11 mouse cellular contexts compared by ENCODE assay signal in genomic region chrX:37167085-37167484, GRCm38 (mm10). TPM values are rescaled to one million over a fixed set of nuclear protein-coding genes. Genes with fewer than 3 reads are reported as not detected.
DNase-seq lines count a peak whose midpoint lies in the region; ATAC-seq and TF ChIP-seq lines count a peak whose summit lies in the region.
"Had no signal": no experiment of that assay in that cellular context is flagged by ENCODE, and none has a peak within 500 bp of the region (broad histone marks: within the 10 kb centered on the region; RNA-seq: fewer than 3 reads in every experiment).

No protein-coding gene starts in this region.

- no peak for TF ChIP-seq POLR2A in spleen, adult 2 months (IDR thresholded peaks at IDR 0.05; ENCODE audit: low read depth, low read length)

- no peaks in the 10 kb centered on the region for H3K4me1 ChIP-seq in heart, postnatal 0 days (ENCODE audit: control insufficient read depth, insufficient read depth)
- H3K4me1 ChIP-seq in heart, embryonic 12.5 days (replicated peaks) = no peaks in the 10 kb centered on the region
- H3K4me1 ChIP-seq in embryonic facial prominence, embryonic 10.5 days = no peaks in the 10 kb centered on the region
- no peaks in the 10 kb centered on the region for H3K4me1 ChIP-seq in spleen, adult 2 months (ENCODE audit: control insufficient read depth, insufficient read depth, insufficient read length)
- no peaks in the 10 kb centered on the region for H3K4me1 ChIP-seq in forebrain, embryonic 15.5 days
- H3K4me1 ChIP-seq: embryonic facial prominence, embryonic 12.5 days; liver, embryonic 15.5 days had no signal

- CTCF ChIA-PET in Patski (lab: Charles Lee) = interaction anchor here (0.8 to 1.8 kb wide), 2 partner anchors 12 to 22 kb away, joined by 3 to 4 read pairs; no protein-coding TSS in a partner anchor

- intact Hi-C loops in left cerebral cortex, postnatal 4 days (cut with DNase I) = no loop called here

- H3K27ac ChIP-seq in heart, postnatal 0 days (ENCODE audit: low read depth) = no peak overlapping the region
- H3K27ac ChIP-seq in heart, embryonic 12.5 days (ENCODE audit: poor library complexity, severe bottlenecking) = no peak overlapping the region
- no peak overlapping the region for H3K27ac ChIP-seq in embryonic facial prominence, embryonic 10.5 days (replicated peaks)
- H3K27ac ChIP-seq in spleen, adult 2 months (ENCODE audit: insufficient read depth, low read length) = no peak overlapping the region
- H3K27ac ChIP-seq in forebrain, embryonic 15.5 days (replicated peaks) = no peak overlapping the region
- H3K27ac ChIP-seq: embryonic facial prominence, embryonic 12.5 days; liver, embryonic 15.5 days had no signal

- 25% methylated on average over 3 of the region's 3 CpGs for WGBS in heart, postnatal 0 days
- 26% methylated on average over 3 of the region's 3 CpGs for WGBS in heart, embryonic 12.5 days
- 36% methylated on average over 3 of the region's 3 CpGs for WGBS in embryonic facial prominence, embryonic 10.5 days
- WGBS in spleen, adult 2 months = 25% methylated on average over 3 of the region's 3 CpGs
- 40% methylated on average over 3 of the region's 3 CpGs for WGBS in forebrain, embryonic 15.5 days

- TF ChIP-seq CTCF in heart, postnatal 0 days (IDR thresholded peaks at IDR 0.05; ENCODE audit: low read depth) = peak; percentile 74
- TF ChIP-seq CTCF in Patski (IDR thresholded peaks at IDR 0.05) = peak; percentile 78
- peak; percentile 13; the same call in 1 of the 2 replicates for TF ChIP-seq CTCF in spleen, adult 2 months (IDR thresholded peaks at IDR 0.05; ENCODE audit: extremely low read depth, insufficient read depth, insufficient read length, insufficient replicate concordance)

- H3K9me3 ChIP-seq in heart, postnatal 0 days (replicated peaks; ENCODE audit: control insufficient read depth, low read length) = no peaks in the 10 kb centered on the region
- H3K9me3 ChIP-seq in heart, embryonic 12.5 days (replicated peaks) = no peaks in the 10 kb centered on the region
- no peaks in the 10 kb centered on the region for H3K9me3 ChIP-seq in embryonic facial prominence, embryonic 10.5 days
- no peaks in the 10 kb centered on the region for H3K9me3 ChIP-seq in forebrain, embryonic 15.5 days
- H3K9me3 ChIP-seq: embryonic facial prominence, embryonic 12.5 days; liver, embryonic 15.5 days had no signal

- POLR2A ChIA-PET in Patski (lab: Charles Lee) = no interaction called here

- H3K9ac ChIP-seq in heart, postnatal 0 days (replicated peaks; ENCODE audit: low read depth, low read length) = no peak overlapping the region
- H3K9ac ChIP-seq in heart, embryonic 12.5 days = no peak overlapping the region
- no peak overlapping the region for H3K9ac ChIP-seq in forebrain, embryonic 15.5 days (replicated peaks)
- H3K9ac ChIP-seq: embryonic facial prominence, embryonic 12.5 days; liver, embryonic 15.5 days had no signal

- DNase-seq in heart, postnatal 0 days (ENCODE audit: low spot score) = no peak
- DNase-seq in B cell, adult 2 months = peak; percentile 61 to 62
- no peak for DNase-seq in Patski (ENCODE audit: low read depth, low spot score)
- DNase-seq in embryonic facial prominence, embryonic 10.5 days (ENCODE audit: low spot score) = peak; percentile 15
- DNase-seq in left cerebral cortex, postnatal 4 days = peak; percentile 12
- peak in 1 of 2 experiments; percentile 13 for DNase-seq in spleen, adult 2 months (ENCODE audit: low read depth in 1 of 2, low spot score in 2 of 2)

- H3K27me3 ChIP-seq in heart, postnatal 0 days (ENCODE audit: control insufficient read depth, insufficient read depth, low read length) = no peaks in the 10 kb centered on the region
- peaks cover 5% of the 10 kb centered on the region; the same call in 1 of the 2 replicates for H3K27me3 ChIP-seq in heart, embryonic 12.5 days (replicated peaks)
- peaks cover 9% of the 10 kb centered on the region for H3K27me3 ChIP-seq in Patski
- peaks cover 10% of the 10 kb centered on the region for H3K27me3 ChIP-seq in embryonic facial prominence, embryonic 10.5 days (replicated peaks; ENCODE audit: low read depth, poor library complexity, severe bottlenecking)
- H3K27me3 ChIP-seq in spleen, adult 2 months (ENCODE audit: control insufficient read depth, insufficient read depth, low read length) = no peaks in the 10 kb centered on the region
- H3K27me3 ChIP-seq in forebrain, embryonic 15.5 days = no peaks in the 10 kb centered on the region
- H3K27me3 ChIP-seq: embryonic facial prominence, embryonic 12.5 days; liver, embryonic 15.5 days had no signal

- no peak overlapping the region for H3K4me2 ChIP-seq in heart, postnatal 0 days (ENCODE audit: low read depth, low read length)
- H3K4me2 ChIP-seq in heart, embryonic 12.5 days = no peak overlapping the region
- no peak overlapping the region for H3K4me2 ChIP-seq in forebrain, embryonic 15.5 days (replicated peaks)
- H3K4me2 ChIP-seq: embryonic facial prominence, embryonic 12.5 days; liver, embryonic 15.5 days had no signal

- no peak for TF ChIP-seq EP300 in heart, postnatal 0 days (IDR thresholded peaks at IDR 0.05; ENCODE audit: low read depth)

- 0 out of 2 replicates have a peak, but pooled peaks have one; percentile 39 for ATAC-seq in heart, postnatal 0 days (ENCODE audit: insufficient read depth, low read depth)
- ATAC-seq in heart, embryonic 12.5 days (ENCODE audit: insufficient number of reproducible peaks, low FRiP score) = no peak
- peak; percentile 85 for ATAC-seq in Patski
- no peak for ATAC-seq in forebrain, embryonic 15.5 days (replicated peaks)

- in situ Hi-C loops in Patski (cut with MboI; ENCODE audit: low pct_unique_long_range_greater_than_20kb) = no loop called here

- no peaks in the 10 kb centered on the region for H3K36me3 ChIP-seq in heart, postnatal 0 days (replicated peaks; ENCODE audit: control insufficient read depth, insufficient read depth, low read length)
- no peaks in the 10 kb centered on the region for H3K36me3 ChIP-seq in heart, embryonic 12.5 days
- no peaks in the 10 kb centered on the region for H3K36me3 ChIP-seq in embryonic facial prominence, embryonic 10.5 days (replicated peaks)
- no peaks in the 10 kb centered on the region for H3K36me3 ChIP-seq in spleen, adult 2 months (ENCODE audit: control insufficient read depth, insufficient read depth, low read length)
- H3K36me3 ChIP-seq in forebrain, embryonic 15.5 days = no peaks in the 10 kb centered on the region
- H3K36me3 ChIP-seq: embryonic facial prominence, embryonic 12.5 days; liver, embryonic 15.5 days had no signal

- H3K4me3 ChIP-seq in heart, postnatal 0 days (ENCODE audit: low read depth, low read length) = no peak overlapping the region
- H3K4me3 ChIP-seq in heart, embryonic 12.5 days = no peak overlapping the region
- H3K4me3 ChIP-seq in embryonic facial prominence, embryonic 10.5 days = no peak overlapping the region
- no peak overlapping the region for H3K4me3 ChIP-seq in spleen, adult 2 months (ENCODE audit: extremely low read depth, insufficient read depth, insufficient read length)
- no peak overlapping the region for H3K4me3 ChIP-seq in forebrain, embryonic 15.5 days
- H3K4me3 ChIP-seq: embryonic facial prominence, embryonic 12.5 days; liver, embryonic 15.5 days had no signal

RNA-seq across cellular contexts. Expression of gene Akap14, which starts 1.6 kb away (rescaled TPM):
- not detected in 2 replicates for total RNA-seq in heart, postnatal 0 days (2014; rRNA removed; ENCODE audit: low replicate concordance)
- polyA plus RNA-seq in heart, postnatal 0 days (2015; fragmentation: Nextera tagmentation; extraction: Ambion mirVana) = 0.05 and 0.07 TPM in 2 replicates
- polyA plus RNA-seq in heart, embryonic 12.5 days (2016; fragmentation: Nextera tagmentation; extraction: Ambion mirVana) = not detected in 2 replicates
- polyA plus RNA-seq in Patski (2021) = not detected
- 0.14 TPM in 1 of 2 replicates, not detected in the other for polyA plus RNA-seq in embryonic facial prominence, embryonic 10.5 days (2016; fragmentation: Nextera tagmentation; extraction: Ambion mirVana)
- under 1 TPM in 1 of 2 experiments, not detected in 1; 0.20 TPM for total RNA-seq in left cerebral cortex, postnatal 4 days (2021)
- not detected in 2 replicates for polyA plus RNA-seq in spleen, adult 2 months (2012; rRNA removed)
- polyA plus RNA-seq in forebrain, embryonic 15.5 days (2015; fragmentation: Nextera tagmentation; extraction: Ambion mirVana) = 0.20 and 0.22 TPM in 2 replicates
- polyA plus RNA-seq: liver, embryonic 15.5 days; stomach, embryonic 16.5 days had no signal

RNA-seq across cellular contexts. Expression of gene Ndufa1, which starts 23.9 kb away (rescaled TPM):
- total RNA-seq in heart, postnatal 0 days (2014; rRNA removed; ENCODE audit: low replicate concordance) = 337 and 420 TPM in 2 replicates
- polyA plus RNA-seq in heart, postnatal 0 days (2015; fragmentation: Nextera tagmentation; extraction: Ambion mirVana) = 1,804 and 1,915 TPM in 2 replicates
- polyA plus RNA-seq in heart, embryonic 12.5 days (2016; fragmentation: Nextera tagmentation; extraction: Ambion mirVana) = 551 and 581 TPM in 2 replicates
- polyA plus RNA-seq in Patski (2021) = 448 TPM
- 365 and 368 TPM in 2 replicates for polyA plus RNA-seq in embryonic facial prominence, embryonic 10.5 days (2016; fragmentation: Nextera tagmentation; extraction: Ambion mirVana)
- total RNA-seq in left cerebral cortex, postnatal 4 days (2021) = 100 to 1,000 TPM; 159 to 172 TPM
- 62.4 and 91.4 TPM in 2 replicates for polyA plus RNA-seq in spleen, adult 2 months (2012; rRNA removed)
- polyA plus RNA-seq in forebrain, embryonic 15.5 days (2015; fragmentation: Nextera tagmentation; extraction: Ambion mirVana) = 449 and 519 TPM in 2 replicates

RNA-seq across cellular contexts. Expression of gene Rnf113a1, which starts 24.0 kb away (rescaled TPM):
- not detected in 2 replicates for total RNA-seq in heart, postnatal 0 days (2014; rRNA removed; ENCODE audit: low replicate concordance)
- 5.5 and 5.6 TPM in 2 replicates for polyA plus RNA-seq in heart, postnatal 0 days (2015; fragmentation: Nextera tagmentation; extraction: Ambion mirVana)
- 7.5 and 7.7 TPM in 2 replicates for polyA plus RNA-seq in heart, embryonic 12.5 days (2016; fragmentation: Nextera tagmentation; extraction: Ambion mirVana)
- polyA plus RNA-seq in Patski (2021) = 8.9 TPM
- polyA plus RNA-seq in embryonic facial prominence, embryonic 10.5 days (2016; fragmentation: Nextera tagmentation; extraction: Ambion mirVana) = 11.3 and 11.8 TPM in 2 replicates
- total RNA-seq in left cerebral cortex, postnatal 4 days (2021) = 1 to 10 TPM; 8.8 to 9.0 TPM
- 1.6 and 1.8 TPM in 2 replicates for polyA plus RNA-seq in spleen, adult 2 months (2012; rRNA removed)
- 14.3 and 15.9 TPM in 2 replicates for polyA plus RNA-seq in forebrain, embryonic 15.5 days (2015; fragmentation: Nextera tagmentation; extraction: Ambion mirVana)

RNA-seq across cellular contexts. Expression of gene Nkap, which starts 40.5 kb away (rescaled TPM):
- total RNA-seq in heart, postnatal 0 days (2014; rRNA removed; ENCODE audit: low replicate concordance) = 8.1 and 13.8 TPM in 2 replicates
- polyA plus RNA-seq in heart, postnatal 0 days (2015; fragmentation: Nextera tagmentation; extraction: Ambion mirVana) = 8.2 and 9.2 TPM in 2 replicates
- polyA plus RNA-seq in heart, embryonic 12.5 days (2016; fragmentation: Nextera tagmentation; extraction: Ambion mirVana) = 14.9 and 16.1 TPM in 2 replicates
- polyA plus RNA-seq in Patski (2021) = 16.7 TPM
- polyA plus RNA-seq in embryonic facial prominence, embryonic 10.5 days (2016; fragmentation: Nextera tagmentation; extraction: Ambion mirVana) = 17.2 and 18.3 TPM in 2 replicates
- 10 to 100 TPM; 19.8 to 25.8 TPM for total RNA-seq in left cerebral cortex, postnatal 4 days (2021)
- polyA plus RNA-seq in spleen, adult 2 months (2012; rRNA removed) = 1.3 and 1.8 TPM in 2 replicates
- 19.1 and 20.3 TPM in 2 replicates for polyA plus RNA-seq in forebrain, embryonic 15.5 days (2015; fragmentation: Nextera tagmentation; extraction: Ambion mirVana)

RNA-seq across cellular contexts. Expression of gene Gm9, which starts 43.8 kb away (rescaled TPM):
- not detected in 2 replicates for total RNA-seq in heart, postnatal 0 days (2014; rRNA removed; ENCODE audit: low replicate concordance)
- not detected in 2 replicates for polyA plus RNA-seq in heart, postnatal 0 days (2015; fragmentation: Nextera tagmentation; extraction: Ambion mirVana)
- not detected in 2 replicates for polyA plus RNA-seq in heart, embryonic 12.5 days (2016; fragmentation: Nextera tagmentation; extraction: Ambion mirVana)
- polyA plus RNA-seq in Patski (2021) = not detected
- polyA plus RNA-seq in embryonic facial prominence, embryonic 10.5 days (2016; fragmentation: Nextera tagmentation; extraction: Ambion mirVana) = not detected in 2 replicates
- total RNA-seq in left cerebral cortex, postnatal 4 days (2021) = not detected
- not detected in 2 replicates for polyA plus RNA-seq in spleen, adult 2 months (2012; rRNA removed)
- polyA plus RNA-seq in forebrain, embryonic 15.5 days (2015; fragmentation: Nextera tagmentation; extraction: Ambion mirVana) = not detected in 2 replicates
- polyA plus RNA-seq: embryonic facial prominence, embryonic 12.5 days; liver, embryonic 15.5 days; stomach, embryonic 16.5 days had no signal

Comparison
In these comparisons a context has a peak if more than half of its experiments do, and no peak if none do; other contexts are left out.
1. ATAC-seq: peak in heart, postnatal 0 days (single experiment) and Patski (single experiment); none in heart, embryonic 12.5 days (single experiment) and forebrain, embryonic 15.5 days (single experiment).
2. DNase-seq: peak in B cell, adult 2 months (2 of 2), embryonic facial prominence, embryonic 10.5 days (single experiment) and left cerebral cortex, postnatal 4 days (single experiment); none in heart, postnatal 0 days (single experiment) and Patski (single experiment).
3. CTCF ChIP-seq: peak in every context shown above with its lines; median percentile 78 in Patski; 74 in heart, postnatal 0 days; 13 in spleen, adult 2 months.